Mouse (Mus musculus) regulatory T cell (primary cell): Measurements from ENCODE around the gene Plekho2.

Experiments used
- in situ Hi-C: fragments of 300-600 bp; cut with MboI, MseI; formaldehyde crosslinking; loops from one replicate; pipeline ENCODE4 v1.15.1; 2025; ENCODE audit warnings: high pct_unique_total_duplicates

Plekho2 gene

DNA sequence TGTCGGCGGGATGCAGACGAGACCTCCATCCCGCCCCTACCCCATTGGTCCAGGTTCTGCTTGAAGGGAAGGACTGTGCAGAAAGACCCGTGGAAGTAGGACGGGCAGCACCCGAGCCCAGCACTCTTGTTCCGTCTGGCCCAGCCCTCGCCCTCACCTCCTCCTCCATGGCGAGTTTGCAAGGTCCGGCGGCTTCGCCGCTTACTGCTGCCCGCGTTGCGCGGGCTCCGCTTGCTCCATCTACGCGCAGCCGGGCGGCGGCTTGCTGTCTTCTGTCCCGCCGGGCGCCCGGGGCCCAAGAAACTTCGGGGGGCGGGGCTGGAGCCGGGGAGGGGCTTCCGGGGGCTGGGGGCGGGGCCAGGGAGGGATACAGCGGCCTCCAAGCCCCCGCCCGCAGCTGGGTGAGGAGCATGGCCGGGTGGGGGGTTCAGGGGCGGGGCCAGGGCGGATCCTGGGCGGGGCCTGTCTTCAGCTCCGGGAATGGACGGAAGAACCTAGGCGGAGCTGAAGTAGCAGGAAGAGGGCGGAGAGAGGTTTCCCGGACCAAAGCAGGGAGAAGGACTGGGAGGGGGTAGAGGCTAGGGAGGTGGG lies at the start of gene Plekho2:
TSS of gene Plekho2 (minus strand) at position 260 of the 591 bp plus-strand sequence.
- in situ Hi-C loops: loop anchor here (5.0 to 10.0 kb wide), 2 partner anchors 33 to 145 kb away; partner anchors contain the start of gene Mtfmt

DNA sequence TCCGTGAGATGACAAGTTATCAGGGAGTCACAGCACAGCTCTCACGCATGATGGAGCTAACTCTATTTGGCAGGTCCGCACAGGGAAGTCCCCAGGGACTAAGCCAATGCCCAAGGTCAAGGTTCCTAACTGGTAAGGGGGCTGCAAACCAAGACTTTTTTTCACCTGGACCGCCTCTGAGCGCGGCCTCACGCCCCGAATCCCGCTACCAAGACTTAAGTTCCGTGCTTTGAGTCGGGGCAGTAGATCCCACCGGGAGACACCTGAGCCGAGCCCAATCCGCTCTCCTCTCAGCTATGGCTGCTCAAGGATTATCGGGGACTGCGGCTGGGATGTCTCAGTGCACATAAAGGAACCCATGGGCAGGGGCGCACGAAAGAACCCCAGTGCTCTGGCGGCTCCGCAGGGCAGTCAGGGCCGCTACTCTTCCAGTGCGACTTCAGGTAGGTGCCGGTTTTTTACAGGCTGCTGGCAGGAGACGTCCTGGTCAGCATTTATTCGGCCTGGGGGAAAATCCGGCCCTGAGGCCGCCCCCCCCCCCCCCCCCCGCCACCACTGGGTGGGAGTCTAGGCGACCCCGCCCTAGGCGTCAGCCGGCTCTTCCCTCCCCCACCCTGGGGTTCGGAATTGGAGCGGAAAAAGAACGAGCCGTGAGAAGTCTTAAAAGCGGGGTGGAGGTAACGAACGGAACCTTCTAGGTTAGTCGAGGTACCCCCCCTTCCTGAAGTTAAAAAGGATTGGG lies 49.4 kb upstream of the Plekho2 start, which contains the start of gene Rbpms2:
TSS of gene Rbpms2 (plus strand) at position 624 of the 742 bp plus-strand sequence.
- in situ Hi-C loops: no loop called here

DNA sequence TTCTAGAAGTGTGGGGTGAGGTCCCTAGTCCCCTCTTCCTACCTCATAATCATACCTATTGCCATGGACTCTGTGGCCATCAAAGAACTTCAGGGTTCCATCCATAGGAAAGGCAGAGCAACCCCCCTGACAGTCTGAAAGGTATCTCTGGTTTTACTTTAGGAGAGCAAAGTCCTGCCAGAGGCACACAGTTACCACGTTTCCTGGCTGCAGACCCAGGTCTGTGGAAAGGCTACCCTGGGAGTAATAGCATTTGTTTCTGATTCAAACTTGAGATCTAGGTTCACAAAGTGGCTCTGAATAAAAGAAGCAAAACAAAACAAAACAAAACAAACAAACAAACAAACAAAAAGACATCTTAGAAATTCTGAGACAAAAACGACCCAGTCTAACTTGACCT lies 44.4 kb upstream of the Plekho2 start:
- in situ Hi-C loops: no loop called here

DNA sequence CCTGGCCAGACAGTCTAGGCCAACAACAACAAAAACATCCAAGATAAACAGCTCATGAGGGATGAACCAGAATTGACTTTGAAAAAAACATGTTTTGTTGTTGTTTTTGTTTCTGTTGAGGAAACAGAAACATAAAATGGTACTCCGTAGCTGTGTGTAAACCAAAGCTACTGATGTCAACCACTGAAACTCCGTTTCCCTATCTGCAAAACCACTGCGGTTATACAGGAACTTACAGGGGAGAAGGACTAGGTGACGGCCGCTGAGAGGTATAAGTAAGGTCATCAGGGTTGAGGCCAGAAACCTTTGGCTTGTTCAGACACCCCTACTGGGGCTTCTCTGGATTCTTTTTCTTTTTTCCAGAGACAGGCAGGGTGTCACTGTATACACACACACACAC lies 43.0 kb upstream of the Plekho2 start:
- in situ Hi-C loops: no loop called here

DNA sequence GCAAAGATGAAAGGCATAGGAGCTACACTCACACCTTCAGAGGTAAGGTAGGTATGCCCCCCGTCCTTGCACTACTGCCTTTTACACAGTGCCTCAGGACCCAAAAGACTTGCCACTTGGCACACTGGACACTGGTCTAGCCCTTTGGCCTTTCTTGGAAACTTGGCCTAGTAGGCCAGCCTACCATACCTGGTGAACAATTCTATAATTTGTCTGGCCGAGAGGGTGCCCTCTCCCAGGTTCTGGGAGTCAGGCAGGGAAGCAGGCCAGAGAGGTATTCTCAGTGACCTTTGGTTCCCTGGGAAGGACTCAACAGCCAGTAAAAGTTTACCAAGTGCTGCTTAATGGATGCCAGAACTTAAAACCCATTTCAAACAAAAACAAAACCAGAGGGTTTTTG lies 41.8 kb upstream of the Plekho2 start:
- in situ Hi-C loops: no loop called here

DNA sequence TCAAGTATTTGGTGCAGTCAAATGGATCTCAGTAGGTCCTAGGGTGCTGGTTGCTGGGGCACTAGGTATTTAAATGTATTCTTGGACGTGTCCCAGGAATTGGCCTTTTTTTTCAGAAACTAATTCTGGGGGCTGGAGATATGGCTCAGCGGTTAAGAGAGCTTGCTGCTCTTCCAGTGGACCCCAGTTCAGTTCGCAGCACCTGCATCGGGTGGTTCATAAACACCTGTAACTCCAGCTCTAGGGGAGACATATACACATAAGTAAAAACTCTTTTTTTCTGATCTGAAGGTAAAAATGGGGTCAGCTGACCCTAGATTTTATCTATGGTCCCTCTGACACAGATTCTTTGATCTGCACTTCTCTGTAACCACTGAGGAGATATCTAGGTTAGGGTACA lies 41.4 kb upstream of the Plekho2 start:
- in situ Hi-C loops: no loop called here

DNA sequence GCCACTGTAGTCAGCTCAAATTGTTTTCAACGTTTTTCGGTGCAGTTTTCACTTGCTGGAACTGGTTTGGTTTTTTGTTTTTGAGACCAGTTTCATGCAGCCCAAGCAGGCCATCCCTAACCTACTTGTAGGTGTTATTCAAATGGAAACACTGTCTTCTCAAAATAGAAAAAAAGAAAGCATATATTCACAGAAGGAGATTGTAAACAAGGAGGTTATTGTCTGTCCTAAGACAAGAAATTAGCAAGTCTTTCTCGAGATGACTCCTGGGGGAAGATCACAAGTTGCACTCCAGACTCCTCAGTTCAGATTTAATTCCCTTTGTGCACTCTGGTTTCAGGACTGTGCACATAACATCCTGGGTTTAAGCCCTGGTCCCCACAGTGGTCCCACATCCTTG lies 39.5 kb upstream of the Plekho2 start:
- in situ Hi-C loops: no loop called here

DNA sequence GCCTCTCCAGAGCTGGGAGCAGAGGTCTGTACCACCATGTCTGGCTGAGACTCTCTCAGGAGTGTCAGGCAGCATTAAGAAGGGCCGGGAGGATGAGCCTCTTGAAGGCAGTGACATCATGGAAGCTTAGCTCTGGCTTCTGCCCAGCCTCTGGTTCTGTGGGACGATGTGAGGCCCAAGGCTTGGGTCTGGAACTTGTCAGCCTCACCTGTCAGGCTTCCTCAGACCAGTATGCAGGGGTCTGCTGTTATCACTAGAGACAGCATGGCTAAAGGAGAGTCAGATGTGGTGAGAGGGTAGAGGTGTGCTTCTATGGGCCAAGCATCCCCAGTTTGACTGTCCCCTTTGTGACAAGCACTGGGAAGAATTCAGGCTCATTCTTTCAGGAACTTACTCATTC lies 33.3 kb upstream of the Plekho2 start:
- in situ Hi-C loops: no loop called here

DNA sequence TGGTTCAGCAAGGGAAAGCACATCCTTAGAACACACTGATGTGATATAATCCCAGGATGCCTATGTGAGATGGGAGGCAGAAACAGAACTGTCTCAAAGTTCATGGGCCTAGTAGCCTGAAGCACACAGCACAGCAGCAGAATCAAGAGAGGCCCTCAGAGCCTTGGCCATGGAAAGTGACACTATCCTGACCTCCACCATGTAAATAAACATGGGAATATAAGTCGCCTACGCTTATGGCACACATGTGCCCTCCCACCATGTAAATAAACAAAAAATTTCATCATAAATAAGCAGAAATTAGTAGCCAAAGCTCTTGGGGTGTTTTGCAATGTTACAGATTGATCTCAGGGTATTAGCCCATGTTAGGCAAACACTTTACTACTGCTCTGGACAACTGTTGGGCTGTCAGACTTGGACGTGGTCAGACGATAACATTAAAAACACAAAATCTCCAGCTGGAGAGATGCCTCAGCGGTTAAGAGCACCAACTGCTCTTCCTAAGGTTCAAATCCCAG lies 32.2 kb upstream of the Plekho2 start:
- in situ Hi-C loops: no loop called here

DNA sequence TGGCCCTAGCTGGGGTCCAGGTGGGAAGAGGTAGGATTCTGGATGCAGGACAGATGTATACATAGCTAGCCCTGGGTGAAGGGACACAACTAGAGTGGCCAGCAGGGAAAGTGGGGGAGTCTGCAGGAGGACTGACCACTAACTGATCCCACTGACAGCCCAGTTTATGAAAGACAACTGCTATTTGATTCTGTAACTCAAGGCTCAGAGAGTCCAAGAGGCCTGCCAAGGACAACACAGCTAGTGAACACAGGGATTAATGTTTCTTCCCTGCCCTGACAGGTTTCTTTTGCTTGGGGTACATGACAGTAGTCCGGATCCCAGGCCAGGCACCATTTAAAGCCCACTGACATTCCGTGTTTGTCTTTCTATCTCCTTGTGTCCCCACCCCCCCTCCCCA lies 27.3 kb upstream of the Plekho2 start:
- in situ Hi-C loops: loop anchor here (5.0 to 10.0 kb wide), 2 partner anchors 55 to 238 kb away; no protein-coding TSS in a partner anchor

DNA sequence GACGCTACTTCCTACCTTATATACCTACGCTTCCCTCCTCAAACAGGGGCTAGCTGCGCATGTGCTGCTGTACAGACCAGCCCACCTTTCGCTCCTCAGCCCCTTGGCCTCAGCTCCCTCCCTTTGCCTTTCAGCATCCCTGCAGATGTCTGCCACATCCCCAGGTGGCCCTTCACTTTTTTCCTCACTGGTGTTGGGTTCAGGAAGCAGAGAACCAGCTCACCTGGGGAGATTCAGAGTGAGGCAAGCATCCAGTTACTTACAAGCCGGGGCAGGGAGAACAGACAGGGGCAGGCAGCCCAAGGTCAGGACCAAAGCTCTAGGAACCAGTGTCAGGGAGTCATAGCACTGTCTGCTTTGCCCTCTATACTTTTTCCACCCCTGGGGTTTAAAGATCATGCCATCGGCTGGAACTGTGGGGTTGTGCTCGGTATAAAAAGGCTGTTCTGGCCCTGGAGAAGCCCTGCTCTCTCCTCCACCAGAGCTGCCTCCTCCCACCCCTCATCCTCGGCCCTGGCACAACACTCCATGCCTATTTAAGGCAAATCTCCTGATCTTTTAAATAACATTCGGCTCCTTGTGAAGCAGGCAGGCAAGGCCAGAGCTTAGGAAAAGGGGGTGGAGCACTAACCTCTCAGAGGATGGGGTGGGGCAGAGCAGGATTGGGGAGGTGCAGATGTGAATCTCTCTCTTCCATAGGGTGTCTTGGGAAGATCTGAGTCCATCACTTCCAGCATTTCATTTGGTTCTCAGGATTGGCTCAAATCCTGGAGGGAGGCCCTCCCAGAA lies 26.7 kb upstream of the Plekho2 start:
- in situ Hi-C loops: loop anchor here (5.0 to 10.0 kb wide), 2 partner anchors 56 to 238 kb away; no protein-coding TSS in a partner anchor

DNA sequence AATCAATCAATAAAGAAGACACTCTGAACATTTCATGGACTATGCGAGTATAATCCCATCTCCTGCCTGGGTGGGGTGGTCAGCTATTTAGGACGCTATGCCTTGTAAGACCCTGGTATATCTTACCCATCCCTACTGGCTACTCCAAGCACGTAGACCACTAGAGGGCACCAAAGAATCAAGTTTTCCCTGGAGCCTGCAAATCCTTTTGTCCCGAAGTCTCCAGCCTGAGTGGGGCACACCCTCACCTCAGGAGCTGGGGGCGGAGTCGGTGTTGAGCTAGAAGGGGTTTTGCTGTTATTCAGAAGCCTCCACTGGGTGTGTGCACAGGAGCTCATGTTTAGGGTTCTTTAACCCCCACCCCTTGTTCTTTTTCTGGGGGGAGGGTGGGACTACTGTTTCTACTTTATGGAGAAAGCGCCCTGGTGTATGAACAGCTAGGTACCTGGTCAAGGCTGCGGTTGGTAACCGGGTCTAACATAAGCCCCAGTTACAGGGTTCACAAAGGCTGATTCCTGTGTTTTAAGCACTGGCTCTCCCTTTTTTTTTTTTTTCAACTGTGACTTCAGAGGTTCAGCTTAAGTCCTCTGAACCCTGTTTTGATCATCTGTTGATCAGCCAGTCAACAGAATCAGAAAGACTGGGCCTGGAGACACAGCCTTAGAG lies 25.8 kb upstream of the Plekho2 start:
- in situ Hi-C loops: loop anchor here (5.0 to 10.0 kb wide), 2 partner anchors 57 to 239 kb away; no protein-coding TSS in a partner anchor

DNA sequence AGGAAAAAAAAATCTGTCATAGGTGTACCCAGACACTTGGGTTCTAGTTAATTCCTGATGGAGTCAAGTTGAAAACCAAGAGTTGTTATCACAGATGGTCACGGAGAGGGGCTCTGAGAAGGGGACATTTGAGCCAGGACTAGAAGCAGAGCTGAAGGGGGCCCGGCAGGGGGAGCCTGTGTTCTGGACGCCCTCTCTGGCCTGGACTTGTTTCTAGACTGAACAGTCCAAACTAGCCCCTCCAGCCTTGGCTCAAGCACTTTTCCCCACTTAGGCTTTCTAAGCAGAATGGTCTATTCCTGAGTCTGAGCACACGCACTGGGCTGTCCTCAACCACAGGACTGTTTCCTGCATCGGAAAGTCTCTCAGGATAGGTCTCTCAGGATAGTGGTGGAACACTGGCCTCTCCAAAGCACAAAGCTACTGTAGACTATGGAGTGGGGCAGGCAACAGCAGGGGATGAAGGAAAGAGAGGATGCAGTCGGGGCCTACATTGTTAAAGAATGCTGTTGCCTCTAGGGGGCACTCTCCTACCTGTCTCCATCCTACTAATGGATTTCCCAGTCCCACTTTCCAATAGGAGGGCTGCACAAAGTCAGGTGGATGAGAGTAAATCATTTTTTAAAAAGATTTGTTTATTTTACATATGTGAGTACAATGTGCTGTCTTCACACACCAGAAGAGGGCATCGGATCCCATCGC lies 23.7 kb upstream of the Plekho2 start:
- in situ Hi-C loops: loop anchor here (10.0 kb wide), 1 partner anchor 241 kb away; no protein-coding TSS in a partner anchor

DNA sequence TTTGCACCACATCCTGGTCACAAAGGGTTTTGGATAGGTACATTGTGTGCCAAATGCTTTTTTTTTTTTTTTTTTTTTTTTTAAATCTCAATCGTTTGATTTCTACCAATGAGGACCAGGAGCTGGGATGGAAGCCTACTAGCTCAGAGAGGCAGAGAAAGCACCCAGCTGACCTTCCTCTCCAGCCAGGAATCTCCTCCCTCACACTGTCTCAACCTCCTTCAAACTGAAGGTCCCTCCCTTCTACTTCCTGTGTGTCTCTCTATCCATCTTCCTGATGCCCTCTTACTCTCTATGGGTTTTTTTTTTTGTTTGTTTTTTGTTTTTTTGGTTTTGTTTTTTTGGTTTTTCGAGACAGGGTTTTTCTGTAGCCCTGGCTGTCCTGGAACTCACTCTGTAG lies 21.1 kb upstream of the Plekho2 start:
- in situ Hi-C loops: loop anchor here (10.0 kb wide), 1 partner anchor 244 kb away; no protein-coding TSS in a partner anchor

DNA sequence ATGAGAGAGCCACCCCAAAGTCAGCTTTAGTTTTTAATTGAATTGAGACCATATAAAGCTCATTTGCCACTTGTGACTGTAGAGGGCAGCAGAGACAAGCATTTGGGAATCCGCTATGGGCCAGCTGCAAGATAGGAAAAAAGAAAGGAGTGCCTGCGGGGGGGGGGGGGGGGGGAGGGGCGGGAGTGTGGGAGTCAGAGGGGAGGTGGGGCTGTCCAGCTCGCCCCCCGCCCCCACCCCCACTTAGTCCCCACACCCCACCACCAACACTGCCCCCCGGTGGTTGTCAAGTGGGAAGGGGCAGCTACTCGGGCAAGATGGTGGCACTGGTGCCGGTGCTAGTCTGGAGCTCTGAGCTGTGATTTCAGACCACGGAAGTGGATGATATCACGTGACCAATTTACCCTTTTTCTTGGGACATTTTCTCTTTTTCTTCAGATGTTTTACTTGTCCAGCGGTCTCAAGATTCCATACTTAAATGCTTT lies 19.0 kb upstream of the Plekho2 start:
- in situ Hi-C loops: no loop called here

DNA sequence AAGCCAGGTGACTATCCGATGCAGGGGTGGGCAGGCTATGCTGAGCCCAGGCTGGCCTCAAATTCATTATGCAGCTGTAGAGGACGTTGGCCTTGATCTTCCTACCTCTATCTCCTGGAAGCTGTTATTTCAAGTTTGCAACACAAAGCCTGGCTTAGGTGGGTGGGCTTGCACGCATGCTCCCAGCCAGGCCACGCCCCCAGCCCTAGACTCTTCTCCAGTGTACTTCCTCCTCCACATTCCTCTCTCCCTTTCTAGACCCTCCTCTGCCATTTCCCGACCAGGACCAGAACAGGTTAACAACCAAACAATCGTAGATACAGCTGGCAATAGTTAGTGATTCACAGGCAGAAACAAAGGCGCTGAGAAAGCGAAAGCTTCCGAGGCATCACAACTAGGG lies 13.8 kb upstream of the Plekho2 start:
- in situ Hi-C loops: no loop called here

DNA sequence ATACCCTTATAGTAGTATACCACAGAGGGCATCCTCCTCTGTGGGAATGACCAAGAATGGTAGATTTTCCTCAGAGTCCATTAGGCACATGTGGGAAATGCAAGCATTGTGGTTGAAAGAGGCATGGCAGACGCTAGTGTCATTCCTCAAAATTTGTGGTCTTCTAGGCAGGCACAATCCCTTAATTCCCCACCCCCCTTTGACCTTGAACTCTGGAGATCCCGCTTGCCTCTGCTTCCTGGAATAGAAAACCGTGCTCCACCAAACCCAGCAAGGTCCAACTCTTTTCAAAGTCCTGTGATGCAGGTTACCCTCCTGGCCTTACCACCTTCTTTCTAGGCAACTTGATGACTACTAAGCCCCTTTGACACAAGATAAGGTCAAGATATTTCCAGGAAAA lies 12.9 kb upstream of the Plekho2 start:
- in situ Hi-C loops: no loop called here

DNA sequence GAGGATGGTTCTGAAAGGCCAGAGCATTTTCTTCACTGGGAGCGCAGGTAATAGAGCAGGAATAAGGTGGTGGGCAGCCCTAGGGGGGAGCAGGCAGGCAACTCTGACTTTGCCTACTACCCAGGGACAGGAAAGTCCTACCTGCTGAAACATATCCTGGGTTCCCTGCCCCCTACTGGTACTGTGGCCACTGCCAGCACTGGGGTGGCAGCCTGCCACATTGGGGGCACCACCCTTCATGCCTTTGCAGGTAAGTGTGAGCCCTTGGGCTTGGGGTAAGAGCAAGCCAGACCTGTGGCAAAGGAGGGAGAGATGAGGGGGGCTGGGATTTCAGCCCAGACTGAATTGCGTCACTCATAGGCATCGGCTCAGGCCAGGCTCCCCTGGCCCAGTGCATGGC lies 9.3 kb upstream of the Plekho2 start:
- in situ Hi-C loops: loop anchor here (5.0 to 10.0 kb wide), 2 partner anchors 67 to 154 kb away; partner anchors contain the start of genes Ankdd1a and Mtfmt

DNA sequence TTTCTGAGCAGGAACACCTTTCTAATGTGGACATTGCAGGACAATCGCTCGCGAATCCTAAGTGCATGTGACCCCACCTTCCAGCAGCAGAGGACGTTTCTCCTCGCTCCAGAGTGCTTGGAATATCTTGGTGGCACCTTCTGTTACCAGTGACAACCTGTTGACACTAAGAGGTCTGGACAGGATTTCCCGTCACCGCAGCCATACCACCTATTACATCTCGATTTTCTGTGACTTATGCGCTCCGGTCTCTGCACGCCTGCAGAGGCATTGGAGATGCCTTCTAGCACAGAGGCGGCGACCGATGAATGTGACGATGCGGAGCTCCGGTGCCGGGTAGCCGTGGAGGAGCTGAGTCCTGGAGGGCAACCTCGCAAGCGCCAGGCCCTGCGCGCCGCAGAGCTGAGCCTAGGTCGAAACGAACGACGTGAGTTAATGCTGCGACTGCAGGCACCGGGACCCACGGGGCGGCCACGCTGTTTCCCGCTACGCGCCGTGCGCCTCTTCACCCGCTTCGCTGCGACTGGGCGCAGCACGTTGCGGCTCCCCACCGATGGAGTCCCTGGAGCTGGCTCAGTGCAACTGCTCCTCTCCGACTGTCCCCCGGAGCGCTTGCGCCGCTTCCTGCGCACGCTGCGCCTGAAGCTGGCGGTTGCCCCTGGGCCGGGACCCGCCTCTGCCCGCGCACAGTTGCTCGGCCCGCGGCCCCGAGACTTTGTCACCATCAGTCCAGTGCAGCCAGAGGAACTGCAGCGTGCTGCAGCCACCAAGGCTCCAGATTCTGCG lies 7.9 kb upstream of the Plekho2 start:
- in situ Hi-C loops: loop anchor here (5.0 to 10.0 kb wide), 2 partner anchors 65 to 153 kb away; partner anchors contain the start of genes Ankdd1a and Mtfmt

DNA sequence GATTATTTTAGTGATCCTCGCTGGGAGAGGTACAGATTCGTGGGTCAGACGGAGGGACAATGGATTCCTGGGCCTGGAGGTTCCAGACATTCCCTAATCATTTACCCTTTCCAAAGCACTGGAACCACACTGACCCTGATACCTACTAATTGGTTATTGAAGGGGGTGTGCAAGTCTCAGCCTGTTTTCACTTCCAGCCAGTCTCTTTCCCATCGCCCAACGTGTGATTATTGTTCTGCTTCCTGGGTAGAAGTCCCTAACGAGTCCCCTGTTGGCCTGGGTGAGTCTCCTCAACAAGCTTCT lies 7.4 kb upstream of the Plekho2 start:
- in situ Hi-C loops: loop anchor here (5.0 to 10.0 kb wide), 2 partner anchors 65 to 152 kb away; partner anchors contain the start of genes Ankdd1a and Mtfmt
